Mouse (Mus musculus): ENCODE measurements around the gene Zfp607a.

Zfp607a gene

DNA sequence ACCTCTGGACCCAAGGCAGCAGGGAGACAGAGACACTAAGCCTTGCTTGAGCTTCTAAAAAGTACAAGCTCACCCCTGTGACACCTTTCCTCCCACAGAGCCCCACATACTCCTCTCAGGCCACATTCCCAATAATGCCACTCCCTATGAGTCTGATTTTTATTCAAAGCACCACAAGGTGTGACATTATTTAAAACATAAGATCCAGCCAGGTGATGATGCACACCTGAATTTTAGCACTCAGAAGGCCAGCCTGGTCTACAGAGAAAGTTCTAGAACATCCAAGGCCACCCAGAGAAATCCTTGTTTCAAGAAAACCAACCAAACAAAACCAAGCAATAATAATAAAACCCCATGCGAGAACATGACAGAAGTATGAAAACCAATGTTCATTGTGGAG is at the start of gene Zfp607a:
Zfp607a (plus strand) TSS at position 301 of the 400 bp plus-strand sequence.
- TF ChIP-seq GATA4 (IDR thresholded peaks at IDR 0.05; ENCODE audit: insufficient replicate concordance, low read length), result no peak

DNA sequence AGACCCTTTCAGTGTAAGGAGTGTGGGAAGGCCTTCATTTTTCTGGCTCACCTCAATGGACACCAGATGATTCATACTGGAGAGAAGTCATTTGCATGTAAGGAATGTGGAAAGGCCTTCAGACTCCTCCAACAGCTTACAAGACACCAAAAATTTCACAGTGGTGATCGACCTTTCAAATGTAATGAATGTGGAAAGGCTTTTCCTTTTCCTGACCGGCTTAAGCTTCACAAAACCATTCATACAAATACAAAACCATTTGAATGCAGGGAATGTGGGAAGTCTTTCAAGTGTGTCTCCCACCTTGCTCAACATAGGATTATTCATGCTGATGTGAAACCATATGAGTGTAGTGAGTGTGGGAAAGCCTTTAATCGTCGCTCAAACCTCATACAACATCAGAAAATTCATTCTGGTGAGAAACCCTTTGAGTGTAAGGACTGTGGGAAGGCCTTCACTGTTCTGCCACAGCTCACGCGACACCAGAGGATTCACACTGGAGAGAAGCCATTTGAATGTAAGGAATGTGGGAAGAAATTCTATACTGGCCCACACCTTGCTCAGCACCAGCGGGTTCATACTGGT is 38.7 kb upstream of the Zfp607a start:
- TF ChIP-seq GATA4 (IDR thresholded peaks at IDR 0.05; ENCODE audit: insufficient replicate concordance, low read length), result no peak

DNA sequence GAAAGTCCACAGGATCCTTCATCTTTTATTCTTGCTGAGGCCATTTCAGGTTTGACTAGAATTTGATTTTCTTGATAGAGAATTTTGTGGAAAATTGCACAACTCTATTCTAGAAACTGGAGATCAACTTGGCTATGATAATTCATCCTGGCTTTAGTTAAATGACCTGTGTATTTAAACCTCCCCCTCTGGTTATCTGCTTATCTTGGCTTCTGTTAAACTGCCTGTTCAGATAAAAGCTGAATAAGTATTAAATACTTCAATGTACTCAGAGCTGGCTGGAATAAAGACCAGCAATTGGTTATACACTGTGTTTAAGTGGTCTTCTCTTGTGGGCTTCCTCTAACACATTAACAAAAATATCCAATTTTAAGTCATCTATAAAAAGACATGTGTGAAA is 34.7 kb upstream of the Zfp607a start:
- TF ChIP-seq GATA4 (IDR thresholded peaks at IDR 0.05; ENCODE audit: insufficient replicate concordance, low read length), result no peak

DNA sequence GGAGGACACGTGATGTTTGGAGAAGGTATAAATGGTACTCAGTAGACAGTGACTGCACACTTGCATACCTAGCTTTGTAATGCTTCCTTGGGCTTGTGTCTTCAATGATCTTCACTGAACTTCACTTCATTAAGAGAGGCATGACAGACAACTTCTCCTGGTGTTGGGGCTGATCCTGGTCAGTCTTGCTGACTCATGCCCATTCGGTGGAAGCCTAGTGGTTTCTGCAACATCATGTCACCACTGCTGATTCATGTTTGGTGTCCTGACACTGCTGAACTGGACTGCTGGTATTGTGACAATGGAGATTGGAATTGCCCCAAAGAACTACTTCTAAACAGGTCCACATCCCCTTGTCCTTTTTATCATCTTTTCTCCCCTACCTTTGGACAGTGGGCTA is 23.2 kb upstream of the Zfp607a start:
- TF ChIP-seq GATA4 (IDR thresholded peaks at IDR 0.05; ENCODE audit: insufficient replicate concordance, low read length), result no peak

DNA sequence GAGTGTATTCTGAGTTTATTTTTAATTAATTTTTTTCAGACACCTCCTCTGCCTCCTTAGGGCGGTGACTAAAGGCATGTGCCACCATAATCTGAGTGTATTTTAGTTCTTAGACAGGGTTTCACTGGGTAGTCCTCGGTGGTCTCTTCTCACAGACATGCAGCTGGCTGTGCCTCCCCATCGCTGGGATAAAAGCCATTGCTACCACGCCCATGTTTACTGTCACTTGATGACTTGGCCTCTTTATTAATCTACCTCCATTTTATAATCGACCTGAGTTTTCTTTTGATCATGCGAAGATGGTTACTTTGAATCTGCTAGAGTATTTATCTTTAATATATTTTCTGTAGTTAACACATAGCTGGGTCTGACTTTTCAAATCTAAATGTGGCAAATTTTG is 19.4 kb upstream of the Zfp607a start:
- TF ChIP-seq GATA4 (IDR thresholded peaks at IDR 0.05; ENCODE audit: insufficient replicate concordance, low read length), result no peak

DNA sequence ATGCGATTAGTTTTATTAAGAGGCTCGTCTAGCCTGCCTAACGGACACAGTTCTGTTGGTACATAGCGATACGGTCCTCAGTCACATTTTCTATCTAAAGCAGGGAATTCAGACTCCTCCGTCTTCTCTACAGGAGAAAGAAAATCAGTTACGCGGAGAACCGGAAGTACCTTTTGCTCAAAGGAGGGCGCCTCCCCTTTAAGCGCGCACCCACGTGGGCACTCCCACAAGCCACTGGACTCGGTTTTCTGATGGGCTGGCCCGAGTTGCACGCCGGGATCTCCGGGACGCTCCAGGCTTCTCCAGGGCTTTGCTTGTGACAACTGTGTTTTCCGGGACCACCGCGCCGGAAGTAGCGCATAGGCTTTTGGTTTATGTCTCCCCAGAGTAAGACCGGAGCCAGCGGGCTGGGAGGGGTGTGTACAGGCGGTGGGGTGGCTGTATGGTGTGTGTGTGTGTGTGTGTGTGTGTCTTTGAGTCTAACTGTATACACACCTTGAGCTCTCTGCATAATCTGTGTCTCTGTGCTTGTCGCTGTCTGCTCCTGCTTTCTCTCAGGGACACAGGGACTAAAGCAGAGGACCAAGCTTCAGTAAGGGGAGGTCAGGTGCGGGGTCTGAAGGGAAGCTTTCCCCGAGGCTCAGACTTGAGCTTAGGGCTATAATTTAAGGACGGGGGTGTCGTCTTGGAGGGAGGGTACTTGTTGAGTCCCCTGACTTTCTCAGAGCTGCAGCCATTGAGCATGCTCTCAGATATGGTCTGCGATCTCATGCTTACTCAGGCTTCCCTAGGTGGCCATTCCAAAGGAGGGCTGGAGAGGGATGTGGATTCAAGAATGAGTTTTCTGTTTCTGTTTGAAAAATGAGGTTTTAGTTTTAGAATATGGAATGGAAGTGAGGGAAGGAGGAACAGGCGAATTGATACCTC is 18.7 kb upstream of the Zfp607a start, which contains the start of gene Zfp59:
Zfp59 (plus strand) TSS at position 285 of the 927 bp plus-strand sequence.
- TF ChIP-seq GATA4 (IDR thresholded peaks at IDR 0.05; ENCODE audit: insufficient replicate concordance, low read length), result no peak

DNA sequence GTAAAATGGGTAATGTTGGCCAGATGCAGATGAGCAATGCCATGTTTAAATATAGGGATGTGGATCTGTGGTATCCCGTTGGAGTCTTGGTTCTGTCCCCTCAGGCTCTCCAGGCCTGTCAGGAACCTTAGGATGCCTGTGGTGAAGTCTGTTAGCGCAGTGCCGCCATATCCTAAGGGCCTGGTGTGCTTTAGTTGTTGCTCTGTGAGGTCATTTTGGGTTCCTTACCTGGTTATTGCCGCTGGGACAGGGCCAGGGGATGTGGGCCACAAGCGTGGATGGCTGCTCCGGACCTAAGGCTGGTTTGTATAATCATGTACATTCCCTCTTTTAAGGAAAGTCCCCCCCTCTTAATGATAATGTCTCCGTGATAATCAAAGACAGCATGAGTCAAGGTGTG is 17.7 kb upstream of the Zfp607a start:
- TF ChIP-seq GATA4 (IDR thresholded peaks at IDR 0.05; ENCODE audit: insufficient replicate concordance, low read length), result no peak

DNA sequence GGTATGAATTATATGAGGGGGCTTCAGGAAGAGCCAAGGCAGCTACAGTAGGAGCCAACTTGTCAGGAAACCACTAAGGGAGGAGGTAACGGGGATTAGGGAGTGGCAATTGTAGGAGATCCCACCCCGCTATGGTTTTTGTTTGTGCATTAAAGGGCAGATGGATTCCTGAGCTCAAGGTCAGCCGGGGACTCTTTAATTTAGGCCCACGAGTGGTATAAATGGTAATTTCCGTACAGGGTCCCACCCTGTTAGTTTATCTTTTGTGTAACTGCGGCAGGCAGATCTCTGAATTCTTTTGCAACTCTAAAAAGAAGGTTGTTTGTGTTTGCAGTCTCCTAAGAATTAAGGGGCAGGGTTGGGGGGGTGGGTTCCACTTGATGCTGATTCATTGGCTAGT is 17.2 kb upstream of the Zfp607a start:
- no peak for TF ChIP-seq GATA4 (IDR thresholded peaks at IDR 0.05; ENCODE audit: insufficient replicate concordance, low read length)

DNA sequence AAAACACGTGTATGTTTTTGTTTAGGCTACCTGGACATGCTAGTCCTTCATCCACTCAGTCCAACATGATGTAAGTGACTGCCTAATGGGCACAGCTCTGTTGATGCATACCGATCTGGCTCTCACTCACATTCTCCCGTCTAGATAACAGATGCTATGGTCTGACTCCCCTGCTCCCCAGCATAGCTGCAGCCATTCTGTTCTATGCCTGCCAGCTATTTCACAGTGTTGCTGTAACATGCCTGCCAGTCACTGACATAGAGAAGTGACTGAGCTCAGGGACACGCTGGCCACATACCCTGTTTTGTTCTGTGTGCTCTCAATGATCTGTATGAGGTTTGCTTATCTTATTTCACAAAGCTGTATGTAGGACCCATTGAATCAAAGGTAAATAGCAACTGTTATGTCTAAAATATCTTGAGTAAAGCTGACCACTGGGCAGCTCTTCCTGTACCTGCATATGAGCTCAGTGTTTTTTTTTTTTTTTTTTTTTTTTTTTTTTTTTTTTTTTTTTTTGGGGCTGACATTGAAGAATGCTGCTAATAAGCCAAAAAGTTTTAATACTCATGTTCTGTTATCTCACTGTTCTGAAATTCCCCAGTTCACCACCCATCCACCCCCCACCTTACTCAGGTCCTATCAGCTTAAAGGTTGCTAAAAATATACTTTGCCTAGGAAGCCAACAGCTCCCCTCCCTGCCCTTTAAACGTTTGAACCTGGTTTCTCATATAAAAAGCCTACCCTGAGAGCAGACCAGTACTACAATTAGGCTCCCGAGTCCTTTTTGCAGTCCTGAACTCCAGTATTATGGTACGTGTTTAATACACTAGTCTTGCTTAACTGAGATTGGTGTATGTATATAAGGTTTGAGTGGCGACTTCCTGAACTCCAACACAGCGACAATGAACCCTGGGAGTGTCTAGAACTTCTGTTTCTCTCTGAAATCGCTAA is 2.2 kb downstream of the Zfp607a start:
- TF ChIP-seq GATA4 (IDR thresholded peaks at IDR 0.05; ENCODE audit: insufficient replicate concordance, low read length), result no peak

DNA sequence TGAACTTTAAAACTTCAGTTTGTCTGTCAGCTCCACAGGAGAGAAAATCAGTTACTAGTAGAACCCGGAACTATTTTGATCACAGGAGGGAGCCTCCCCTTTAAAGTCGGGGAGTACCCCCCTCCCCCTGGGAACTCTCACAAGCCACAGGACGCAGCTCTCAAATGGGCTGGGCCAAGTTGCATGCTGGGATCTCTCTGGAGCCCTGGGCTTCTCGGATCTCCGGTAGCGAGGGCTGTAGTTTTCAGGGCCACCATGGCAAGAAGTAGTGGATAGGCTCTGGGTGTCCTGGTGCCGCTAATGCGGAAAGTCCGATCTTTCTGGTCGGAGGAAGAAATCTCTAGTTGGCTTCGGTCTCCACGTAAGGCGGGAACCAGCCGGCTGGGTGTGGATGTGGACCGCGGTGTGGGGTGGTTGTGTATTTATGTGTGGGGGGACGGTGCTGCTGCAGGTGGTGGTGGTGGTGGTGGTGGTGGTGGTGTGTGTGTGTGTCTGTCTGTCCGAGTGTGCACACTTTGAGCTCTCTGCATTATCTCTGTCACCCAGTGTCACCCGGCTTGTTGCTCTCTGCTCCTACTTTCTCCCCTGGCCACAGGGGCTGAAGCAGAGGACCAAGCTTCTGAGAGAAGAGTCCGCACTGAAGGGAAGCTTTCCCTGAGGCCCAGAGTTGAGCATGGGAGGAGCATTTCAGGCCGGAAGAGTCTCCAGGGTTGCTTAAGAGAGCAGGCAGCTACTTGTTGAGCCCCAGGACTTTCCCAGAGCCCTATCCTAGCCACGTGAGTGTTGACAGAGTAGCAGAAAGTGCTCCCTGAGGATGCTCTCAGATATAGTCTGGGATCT is 3.3 kb downstream of the Zfp607a start:
- TF ChIP-seq GATA4 (IDR thresholded peaks at IDR 0.05; ENCODE audit: insufficient replicate concordance, low read length), result no peak

DNA sequence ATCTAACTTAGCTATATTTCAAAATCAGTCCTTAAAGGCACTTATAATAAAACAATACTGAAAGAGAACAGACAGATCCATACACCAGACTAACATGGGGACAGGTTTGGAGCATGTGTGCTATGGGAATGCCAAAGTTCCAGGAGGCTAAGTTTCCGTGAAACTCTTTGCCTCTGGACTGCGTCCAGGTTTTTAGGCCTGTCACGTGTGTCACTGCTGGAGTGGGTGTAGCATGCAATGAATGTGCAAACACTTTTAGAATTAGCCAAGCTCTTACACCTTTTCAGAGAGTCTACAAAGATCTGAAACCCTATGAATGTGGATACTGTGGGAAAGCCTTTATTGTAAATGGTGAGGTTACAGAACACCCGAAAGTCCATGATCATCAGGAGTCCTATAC is 24.4 kb downstream of the Zfp607a start:
- no peak for TF ChIP-seq GATA4 (IDR thresholded peaks at IDR 0.05; ENCODE audit: insufficient replicate concordance, low read length)

DNA sequence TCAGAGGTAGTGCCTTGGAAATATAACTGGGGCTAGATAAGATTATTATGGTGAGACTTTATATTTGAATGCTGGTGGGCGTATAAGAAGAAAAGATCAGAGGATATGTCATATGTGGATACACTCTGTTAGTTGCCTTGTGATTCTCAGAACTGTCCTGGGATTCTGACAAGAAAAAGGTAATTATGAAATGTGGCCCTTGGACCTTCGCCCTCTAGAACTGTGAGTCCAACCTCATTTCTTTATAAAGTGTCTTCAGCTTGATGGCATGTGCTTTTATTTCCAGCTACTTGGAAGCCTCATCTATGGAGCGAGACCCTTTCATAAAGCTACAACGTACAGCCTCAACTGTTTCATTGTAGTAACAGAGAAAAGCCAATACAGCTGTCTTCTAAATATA is 43.3 kb downstream of the Zfp607a start:
- TF ChIP-seq GATA4 (IDR thresholded peaks at IDR 0.05; ENCODE audit: insufficient replicate concordance, low read length), result no peak

DNA sequence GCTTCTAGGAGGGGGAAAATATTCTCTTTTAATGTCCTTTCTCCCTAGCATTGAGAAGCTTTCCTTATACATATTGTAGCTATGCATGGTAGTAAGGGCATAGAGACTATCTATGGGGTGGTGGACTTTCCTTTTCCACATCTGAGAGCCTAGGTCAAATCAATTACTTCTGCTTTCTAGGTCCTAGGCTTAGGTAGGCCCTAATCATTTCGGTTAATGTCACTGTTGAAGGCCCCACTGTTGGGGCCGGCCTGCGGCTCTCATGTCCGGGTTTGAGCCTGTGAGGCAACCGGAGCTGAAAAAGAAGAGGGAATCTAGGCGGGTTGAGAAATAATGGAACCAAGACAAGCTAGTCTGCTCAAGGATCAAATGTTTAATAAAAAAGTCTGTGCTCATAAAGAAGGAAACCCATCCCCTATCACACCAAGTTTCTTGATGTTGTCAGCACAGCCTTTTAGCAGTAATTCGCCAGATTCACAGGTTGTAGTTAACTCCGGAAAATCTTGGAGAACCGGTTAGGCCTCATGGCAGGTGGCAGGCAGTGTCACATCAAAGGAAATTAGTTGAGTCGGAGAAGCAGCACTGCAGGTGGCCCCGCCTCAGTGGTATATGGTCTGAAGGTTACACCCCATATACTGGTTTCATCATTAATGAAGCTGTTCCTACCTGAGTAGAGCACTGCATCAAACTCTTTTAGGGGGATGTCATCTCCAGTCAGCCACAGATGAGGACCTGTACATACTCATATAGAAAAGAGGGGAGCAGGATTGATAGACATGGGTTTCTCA is 47.9 kb downstream of the Zfp607a start:
- no peak for TF ChIP-seq GATA4 (IDR thresholded peaks at IDR 0.05; ENCODE audit: insufficient replicate concordance, low read length)
